Mouse (Mus musculus) mature B cell (primary cell): Measurements from ENCODE around the gene Nell2.

ENCODE experiments used
- in situ Hi-C: fragments of 300-500 bp; cut with MboI; formaldehyde crosslinking; loops from 2 replicates; pipeline ENCODE4 v1.14.3; 2019

The Nell2 gene

GRCm38 (mm10) chr15:95473976-95474375, 54.4 kb downstream of the Nell2 start:
- in situ Hi-C loops = no loop called here

GRCm38 (mm10) chr15:95467195-95467594, 61.2 kb downstream of the Nell2 start:
- in situ Hi-C loops = no loop called here

GRCm38 (mm10) chr15:95460041-95460566, 68.3 kb downstream of the Nell2 start:
- in situ Hi-C loops = no loop called here

- in situ Hi-C loops = no loop called here
These were observed 83.8 kb downstream of the Nell2 start for GRCm38 (mm10) chr15:95444586-95444985.

GRCm38 (mm10) chr15:95437740-95438139, 90.6 kb downstream of the Nell2 start:
- in situ Hi-C loops = no loop called here

GRCm38 (mm10) chr15:95436261-95436660, 92.1 kb downstream of the Nell2 start:
- in situ Hi-C loops = no loop called here

- in situ Hi-C loops = no loop called here
These were observed 97.1 kb downstream of the Nell2 start for GRCm38 (mm10) chr15:95431156-95431799.

GRCm38 (mm10) chr15:95430000-95430399, 98.4 kb downstream of the Nell2 start:
- in situ Hi-C loops = no loop called here

- in situ Hi-C loops = no loop called here
These were observed 100.2 kb downstream of the Nell2 start for GRCm38 (mm10) chr15:95428003-95428663.

GRCm38 (mm10) chr15:95425085-95425484, 103.3 kb downstream of the Nell2 start:
- in situ Hi-C loops = no loop called here

- in situ Hi-C loops = no loop called here
These were observed 106.0 kb downstream of the Nell2 start for GRCm38 (mm10) chr15:95422226-95422950.

- in situ Hi-C loops = no loop called here
These were observed 109.7 kb downstream of the Nell2 start for GRCm38 (mm10) chr15:95418641-95419040.

- in situ Hi-C loops = no loop called here
These were observed 116.2 kb downstream of the Nell2 start for GRCm38 (mm10) chr15:95411949-95412741.

- in situ Hi-C loops = no loop called here
These were observed 118.0 kb downstream of the Nell2 start for GRCm38 (mm10) chr15:95410213-95410843.

GRCm38 (mm10) chr15:95390347-95390746, 138.0 kb downstream of the Nell2 start:
- in situ Hi-C loops = no loop called here

GRCm38 (mm10) chr15:95388950-95389349, 139.4 kb downstream of the Nell2 start:
- in situ Hi-C loops = no loop called here

- in situ Hi-C loops = no loop called here
These were observed 147.5 kb downstream of the Nell2 start for GRCm38 (mm10) chr15:95380859-95381258.

- in situ Hi-C loops = no loop called here
These were observed 157.5 kb downstream of the Nell2 start for GRCm38 (mm10) chr15:95370720-95371395.

GRCm38 (mm10) chr15:95368185-95368584, 160.2 kb downstream of the Nell2 start:
- in situ Hi-C loops = no loop called here

- in situ Hi-C loops = no loop called here
These were observed 161.9 kb downstream of the Nell2 start for GRCm38 (mm10) chr15:95366506-95366905.

GRCm38 (mm10) chr15:95354806-95355205, 173.6 kb downstream of the Nell2 start:
- in situ Hi-C loops = no loop called here
